Mouse (Mus musculus) yolk sac, embryonic 10.5 days (tissue): ENCODE data around the gene Man1c1.
A peak's percentile ranks its signal among the peaks of the same experiment; 100 is the strongest.

Experiments
- DNase-seq: peaks from one replicate; pipeline ENCODE4 v3.0.0-alpha.2; 2017; ENCODE audit warnings: low spot score

The Man1c1 gene

DNA sequence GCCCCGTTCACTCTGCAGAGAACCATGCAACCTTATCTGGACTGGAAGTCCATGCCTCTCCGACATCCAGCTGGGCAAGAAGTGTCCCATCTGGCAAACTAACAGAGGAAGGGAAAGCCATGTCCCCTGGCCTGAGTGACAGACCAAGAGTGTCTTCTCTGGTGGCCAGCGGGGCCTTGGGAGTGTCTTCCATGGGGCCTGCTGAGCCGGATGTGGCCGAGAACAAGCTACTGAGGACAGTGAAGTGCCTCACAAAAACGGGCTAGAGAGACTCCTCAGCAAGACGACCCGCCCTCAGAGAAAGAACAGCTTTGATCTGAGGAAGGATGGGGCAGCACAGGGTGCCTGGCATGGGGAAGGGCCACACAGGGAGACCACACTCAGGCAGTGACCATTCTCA is 67.7 kb downstream of the Man1c1 start:
- no peak for DNase-seq

DNA sequence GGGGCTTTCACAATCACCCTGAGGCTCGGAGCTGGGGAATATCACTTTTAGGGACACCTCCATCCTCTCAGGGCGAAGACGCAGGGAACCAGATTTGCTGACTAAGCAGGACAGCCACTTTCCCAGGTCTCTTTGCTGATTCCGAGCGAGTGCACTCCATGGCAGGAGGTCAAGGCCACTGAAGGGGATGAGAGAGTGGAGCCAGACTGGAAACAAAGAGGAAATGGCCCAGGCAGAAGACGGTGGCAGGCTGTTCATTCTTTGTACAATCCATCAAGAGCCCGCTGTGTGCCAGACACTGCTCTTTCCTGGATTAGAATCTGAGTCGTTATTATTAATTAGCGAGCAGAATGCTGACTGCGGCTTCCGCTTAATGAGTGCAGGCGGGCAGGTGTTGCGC is 70.1 kb downstream of the Man1c1 start:
- DNase-seq, result no peak

DNA sequence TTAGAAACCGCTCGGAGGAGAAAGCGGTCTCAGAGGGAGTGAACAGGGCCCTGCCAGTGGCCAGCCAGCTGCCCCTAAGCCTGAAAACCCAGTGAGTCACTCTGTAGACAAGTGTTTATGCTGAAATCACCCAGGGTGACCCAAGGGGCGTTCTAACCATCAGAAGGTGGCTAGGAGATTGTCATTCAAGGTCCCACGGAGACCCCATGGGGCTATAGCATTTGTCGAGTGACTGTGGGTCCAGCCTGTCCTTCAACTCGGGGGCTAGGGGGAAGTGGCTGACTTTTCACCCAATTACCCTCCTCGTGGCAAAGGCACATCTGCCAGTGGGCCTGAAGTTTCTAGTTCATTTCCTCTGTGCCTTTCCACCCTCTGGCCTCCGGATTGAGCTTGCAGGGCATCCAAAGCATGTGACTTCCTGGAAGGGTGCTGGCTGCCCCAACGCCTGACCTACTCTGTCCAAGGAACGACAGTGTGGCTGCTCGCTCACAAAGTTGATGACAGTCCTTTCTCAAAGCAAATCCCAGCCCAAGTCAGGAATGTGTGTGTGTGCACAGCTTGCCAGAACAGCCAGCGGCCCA is 71.9 kb downstream of the Man1c1 start:
- no peak for DNase-seq

DNA sequence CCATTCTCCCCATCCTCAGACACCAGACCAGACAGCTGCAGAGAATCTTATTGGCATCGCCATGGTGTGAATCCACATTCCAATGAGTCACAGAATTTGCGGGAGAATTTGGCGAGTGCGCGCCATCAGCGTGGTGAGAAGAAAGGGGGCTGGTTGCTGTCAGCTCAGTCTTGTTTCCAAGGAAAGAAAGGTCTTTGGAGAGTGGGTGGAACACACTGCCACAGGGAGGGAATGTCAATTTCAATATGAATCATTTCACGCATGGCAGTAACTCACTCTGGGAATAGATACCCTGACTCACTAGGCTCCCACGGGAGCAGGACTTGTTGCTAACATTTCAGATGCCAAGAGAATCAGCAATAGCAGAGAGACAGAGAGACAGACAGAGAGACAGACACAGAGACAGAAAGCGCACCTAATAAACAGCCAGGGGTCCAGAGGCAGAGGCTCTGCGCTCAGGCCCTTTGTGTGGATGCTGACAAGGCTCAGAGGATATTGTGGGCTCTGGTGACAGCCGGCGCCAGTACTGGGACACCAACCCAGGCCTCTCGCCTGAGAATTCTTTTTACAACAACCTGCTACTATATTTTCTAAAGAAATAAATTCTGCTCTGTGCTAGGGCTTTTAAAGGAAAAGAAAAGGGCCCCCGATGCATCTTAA is 72.5 kb downstream of the Man1c1 start:
- DNase-seq, result no peak

DNA sequence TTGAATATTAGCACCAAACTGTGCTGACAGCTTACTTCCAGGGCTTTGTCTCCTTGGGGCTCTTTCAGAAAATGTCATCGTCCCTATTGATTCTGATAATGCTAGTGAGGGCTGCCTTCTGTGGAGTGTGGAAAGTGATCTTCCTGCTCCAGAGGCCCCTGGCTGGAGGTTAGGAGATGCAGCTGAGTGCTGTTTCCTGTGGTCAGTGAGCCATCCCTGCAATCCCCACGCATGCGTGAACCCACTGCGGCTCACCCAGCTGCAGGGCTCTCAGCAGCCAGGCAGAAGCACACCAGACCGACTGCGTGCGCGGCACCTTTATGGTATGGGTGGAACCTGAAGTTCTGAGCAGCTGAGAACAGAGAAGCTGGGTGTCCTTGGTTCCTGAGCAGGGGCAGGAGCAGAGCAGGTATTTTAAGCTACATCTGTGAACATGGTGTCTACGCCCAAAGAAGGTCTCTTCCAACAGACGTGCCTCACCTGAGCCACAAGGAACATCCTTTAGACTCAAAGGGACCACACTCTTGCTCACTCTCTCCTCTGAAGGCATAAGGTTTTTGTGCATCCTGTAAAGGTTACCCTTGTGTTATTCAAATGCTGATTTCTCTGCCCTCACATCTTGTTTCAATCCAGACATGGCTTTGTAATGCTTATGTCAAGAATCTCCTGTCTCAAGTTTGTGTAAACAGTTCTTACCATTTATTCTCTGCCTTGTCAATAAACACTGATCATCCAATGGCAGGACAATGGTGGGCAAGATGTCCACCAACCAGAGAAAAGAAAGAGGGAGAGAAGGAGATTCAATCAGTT is 75.3 kb downstream of the Man1c1 start:
- DNase-seq, result no peak

DNA sequence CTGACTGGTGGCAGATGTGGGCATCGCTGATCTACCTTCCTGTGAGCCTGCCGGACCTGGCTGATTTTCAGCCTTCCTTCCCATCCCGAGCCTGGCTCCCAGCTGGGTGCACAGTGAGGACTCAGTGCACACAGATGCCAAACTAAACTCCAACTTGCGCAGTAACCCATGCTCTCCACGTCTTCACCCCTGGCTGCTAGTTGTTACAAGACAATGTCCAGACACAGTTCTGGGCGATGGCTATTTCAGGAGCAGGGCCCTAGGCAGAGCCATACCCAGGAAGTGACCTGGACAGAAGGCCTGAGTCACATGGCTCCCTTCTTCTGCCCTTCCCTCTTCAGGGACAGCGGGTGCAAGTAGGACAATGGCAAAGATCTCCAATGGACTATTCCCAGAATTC is 76.0 kb downstream of the Man1c1 start:
- DNase-seq, result no peak

DNA sequence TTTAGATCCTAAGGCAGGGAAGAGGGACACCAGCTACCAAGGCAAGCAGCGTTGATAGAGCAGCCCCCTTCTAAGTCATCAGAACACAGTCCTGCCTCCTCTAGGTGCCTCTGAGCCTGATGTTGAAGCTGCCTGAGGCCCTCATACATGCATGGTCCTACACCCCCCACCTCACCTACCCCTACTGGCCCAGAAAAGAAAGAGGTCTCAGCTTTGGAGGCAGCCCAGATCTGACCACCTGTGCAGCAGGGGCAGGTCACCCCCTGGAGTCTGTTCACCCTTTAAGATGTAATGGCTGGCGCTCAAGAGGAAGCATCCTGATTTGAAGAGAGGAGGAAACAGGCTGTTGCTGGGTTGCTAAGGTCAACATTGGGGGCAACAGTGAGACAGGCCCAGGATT is 77.2 kb downstream of the Man1c1 start:
- no peak for DNase-seq

DNA sequence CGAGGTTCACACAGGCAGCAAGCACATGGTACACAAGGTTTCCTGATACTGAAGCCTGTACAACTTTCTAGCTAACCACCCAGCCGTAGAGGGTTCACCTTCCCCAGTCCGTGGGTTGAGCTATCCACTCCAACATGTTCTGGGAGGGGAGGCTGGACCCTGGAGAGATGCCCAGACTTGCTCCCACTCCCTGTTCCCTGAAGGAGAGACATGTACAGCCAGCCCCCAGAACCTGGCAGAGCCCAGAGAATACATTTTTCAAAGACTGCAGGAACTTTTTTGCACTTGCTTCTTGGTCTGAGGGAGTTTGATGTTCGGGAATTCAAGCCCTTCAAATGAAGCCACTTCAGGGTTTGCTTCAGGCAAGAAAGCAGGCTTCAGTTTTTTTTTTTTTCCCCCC is 77.7 kb downstream of the Man1c1 start:
- DNase-seq, result no peak

DNA sequence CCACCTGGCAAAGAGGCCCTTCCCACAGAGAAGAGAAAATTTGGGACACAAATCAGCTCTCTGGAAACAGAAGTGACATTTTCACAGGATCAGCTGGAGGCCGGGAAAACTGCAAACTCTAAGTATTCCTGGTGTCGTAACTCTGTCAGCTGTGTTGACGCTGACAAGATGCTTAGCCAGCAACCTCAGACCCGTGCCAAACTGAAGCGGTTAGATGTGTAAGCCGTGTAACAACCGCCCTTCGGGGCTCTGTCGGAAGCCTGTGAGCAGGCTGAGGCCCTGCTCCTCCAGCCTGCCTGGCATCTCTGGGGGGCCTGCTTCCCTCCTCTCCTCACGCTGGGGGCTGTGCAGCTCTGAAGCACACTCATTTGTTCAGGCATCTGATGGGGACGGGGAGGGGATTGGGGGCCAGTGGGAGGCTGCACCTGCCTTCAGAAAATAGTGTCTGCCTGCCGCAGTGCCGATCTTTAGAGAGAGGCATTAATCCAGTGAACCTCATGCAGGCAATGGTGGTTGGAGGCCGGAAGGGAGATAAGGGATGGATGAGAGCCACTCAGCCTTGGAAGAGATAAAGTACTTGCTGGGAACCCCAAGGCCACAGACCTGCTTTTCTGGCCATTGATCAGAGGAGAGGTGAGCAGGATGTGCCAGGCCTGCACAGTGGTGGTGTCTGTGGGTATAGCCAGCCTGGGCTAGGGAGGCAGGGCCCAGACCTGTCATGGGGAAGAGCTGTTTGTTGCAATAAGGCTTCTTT is 79.8 kb downstream of the Man1c1 start:
- peak; percentile 35 for DNase-seq

DNA sequence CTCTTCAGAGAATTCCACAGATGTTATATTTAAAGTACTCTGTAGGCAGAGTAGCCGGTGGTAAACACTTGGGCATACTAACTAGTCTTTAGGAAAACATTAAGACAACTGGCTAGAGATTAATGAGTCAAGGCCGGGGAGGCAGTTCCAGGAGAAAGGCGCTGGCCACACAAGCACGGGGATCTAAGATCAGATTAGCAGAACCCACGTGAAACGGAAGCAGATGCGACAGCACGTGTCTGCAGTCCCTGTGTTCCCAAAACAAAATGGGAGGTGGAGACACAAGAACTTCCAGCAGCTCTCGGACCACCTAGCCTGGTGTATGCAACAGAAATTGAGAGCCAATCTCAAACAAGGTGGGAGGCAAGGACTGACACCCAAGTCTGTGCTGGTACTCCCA is 82.4 kb downstream of the Man1c1 start:
- DNase-seq, result no peak

DNA sequence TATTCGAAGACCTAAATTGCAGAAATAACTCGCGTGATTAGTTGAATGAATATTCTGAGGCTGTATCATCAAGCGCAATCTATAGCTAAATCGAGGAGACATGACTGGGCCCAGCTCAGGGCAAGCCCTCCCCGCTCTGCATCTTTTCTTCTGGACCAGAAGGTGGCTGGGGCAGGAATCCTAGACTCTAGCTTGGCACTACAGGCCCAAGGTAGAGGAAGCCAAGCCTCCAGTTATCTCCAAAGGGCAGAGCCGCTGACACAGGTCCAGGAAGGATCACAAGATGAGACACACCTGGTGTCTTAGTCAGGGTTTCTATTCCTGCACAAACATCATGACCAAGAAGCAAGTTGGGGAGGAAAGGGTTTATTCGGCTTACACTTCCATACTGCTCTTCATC is 83.8 kb downstream of the Man1c1 start:
- DNase-seq, result no peak

DNA sequence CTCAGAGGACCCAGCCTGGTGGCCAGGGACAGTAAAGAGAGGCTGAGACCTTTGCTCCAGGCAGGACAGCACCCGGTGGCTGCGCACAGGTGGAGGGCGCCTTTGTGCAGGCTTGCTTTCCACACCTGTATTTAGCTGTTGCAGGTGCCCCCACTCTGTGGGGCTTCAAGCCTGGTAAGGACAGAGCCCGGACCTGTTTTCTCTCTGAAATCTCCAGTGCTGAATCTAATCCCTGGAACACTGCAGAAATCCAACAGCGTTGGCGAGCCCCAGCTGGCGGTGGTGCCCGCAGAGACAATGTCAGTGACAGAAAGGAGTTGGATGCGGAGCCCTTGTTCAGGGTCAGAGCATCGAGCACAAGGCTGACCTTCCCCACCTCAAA is 84.6 kb downstream of the Man1c1 start:
- DNase-seq, result no peak

DNA sequence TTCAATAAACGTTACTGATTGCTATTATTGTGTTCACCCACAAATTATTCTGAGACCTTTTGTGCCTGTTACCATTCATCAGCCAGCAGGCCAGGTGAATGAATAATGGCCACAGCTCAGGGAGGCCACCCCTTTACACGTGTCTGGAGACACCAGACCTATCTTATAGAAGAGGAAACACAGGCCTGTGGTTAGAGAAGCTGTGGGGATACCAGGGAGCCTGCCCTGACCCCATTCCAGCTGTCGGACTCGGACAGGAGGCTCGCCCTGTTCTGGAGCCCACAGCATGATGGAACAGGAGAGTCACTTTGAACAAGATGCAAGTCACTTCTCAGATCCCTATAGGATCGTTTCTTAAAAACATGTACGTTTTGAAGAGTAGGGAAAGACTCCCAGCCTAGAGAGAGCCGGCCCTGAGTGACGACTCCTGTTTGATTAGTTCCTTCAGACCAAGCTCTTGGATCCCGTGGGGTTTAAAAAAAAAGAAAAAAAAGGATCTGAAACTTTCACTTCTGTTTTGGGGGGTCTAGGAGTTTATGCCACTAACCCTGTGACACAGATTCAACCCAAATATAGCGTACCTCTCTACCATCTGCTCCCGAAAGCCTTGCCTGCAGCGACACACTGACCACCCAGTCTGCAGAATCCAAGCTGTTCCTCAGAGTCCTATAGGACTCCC is 85.1 kb downstream of the Man1c1 start:
- DNase-seq, result no peak

DNA sequence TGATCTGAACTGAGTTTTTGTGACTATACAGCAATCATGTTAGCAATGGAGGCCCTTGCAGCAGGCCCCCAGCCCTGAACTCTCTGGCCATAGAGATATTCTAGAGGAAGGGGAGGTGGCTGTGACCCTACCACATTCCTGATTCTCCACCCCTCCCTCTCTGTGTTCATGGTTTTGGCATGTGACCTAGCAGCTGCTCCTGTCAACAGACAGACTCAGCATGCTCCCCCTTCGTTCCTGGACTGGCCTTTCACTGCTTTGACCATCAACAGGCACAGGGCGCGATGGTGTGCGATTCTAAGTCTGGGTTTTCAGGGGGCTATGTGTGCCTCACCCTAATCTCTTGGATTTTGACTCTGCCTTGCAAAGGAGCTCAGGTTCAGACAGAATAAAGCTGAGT is 86.3 kb downstream of the Man1c1 start:
- DNase-seq, result no peak

DNA sequence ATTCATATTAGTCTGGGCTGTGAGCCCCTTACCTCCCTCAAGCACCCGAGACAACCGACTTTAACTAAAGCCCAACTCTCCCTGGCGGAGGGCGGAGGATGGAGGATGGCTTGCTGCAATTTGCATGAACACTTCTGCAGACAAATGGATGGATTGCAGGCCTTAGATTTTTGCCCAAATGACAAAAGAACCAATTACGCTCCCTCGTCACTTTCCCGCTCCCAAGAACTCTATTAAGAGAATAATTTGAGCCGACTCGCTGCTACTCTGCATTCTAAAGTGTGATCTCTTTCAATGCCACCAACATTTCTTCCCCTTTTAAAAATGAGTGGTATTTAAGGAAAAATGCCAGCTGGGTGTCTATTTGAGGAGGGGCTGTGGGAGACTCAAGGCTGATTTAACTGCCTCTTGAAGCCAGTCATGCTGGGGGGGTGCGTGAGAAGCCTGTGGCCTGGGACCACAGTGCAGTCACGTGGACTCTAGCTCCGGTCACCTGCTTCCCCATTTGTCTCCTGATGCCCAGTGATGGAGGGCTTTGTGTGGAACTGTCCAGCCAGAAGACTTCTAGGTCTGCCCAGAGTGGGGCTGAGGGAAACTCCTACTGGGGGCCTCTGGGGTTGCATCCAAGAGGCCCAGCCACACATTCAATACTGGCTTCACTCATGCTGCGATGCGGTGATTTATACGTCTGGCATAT is 88.0 kb downstream of the Man1c1 start:
- DNase-seq, result no peak

DNA sequence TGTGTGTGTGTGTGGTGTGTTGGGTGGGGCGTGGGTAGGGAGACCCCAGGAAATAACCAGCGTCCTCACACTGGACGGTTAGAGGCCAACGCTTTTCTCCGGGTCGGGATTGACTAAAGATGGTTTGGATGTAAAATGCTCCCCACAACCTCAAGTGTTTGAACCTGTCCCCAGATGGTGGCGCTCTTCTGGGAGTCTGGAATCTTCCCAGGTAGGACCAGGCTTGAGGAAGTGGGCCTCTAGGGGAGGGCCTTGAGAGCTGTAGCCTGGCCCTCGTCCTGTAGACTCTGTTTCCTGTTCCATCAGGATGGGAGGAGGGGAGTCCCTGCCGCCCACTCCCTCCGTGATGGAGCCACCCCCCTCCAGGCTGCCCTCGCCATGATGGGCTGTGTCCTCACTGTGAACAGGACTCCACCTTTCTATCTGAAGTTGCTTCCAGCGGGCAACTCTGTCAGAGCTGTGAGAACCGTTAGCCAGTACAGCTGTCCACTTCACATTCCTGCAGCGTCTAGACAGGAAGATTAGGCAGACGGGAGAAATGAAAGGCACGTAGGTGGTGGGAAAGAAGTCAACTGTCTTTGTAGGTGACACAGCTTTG is 91.9 kb downstream of the Man1c1 start:
- DNase-seq, result no peak

DNA sequence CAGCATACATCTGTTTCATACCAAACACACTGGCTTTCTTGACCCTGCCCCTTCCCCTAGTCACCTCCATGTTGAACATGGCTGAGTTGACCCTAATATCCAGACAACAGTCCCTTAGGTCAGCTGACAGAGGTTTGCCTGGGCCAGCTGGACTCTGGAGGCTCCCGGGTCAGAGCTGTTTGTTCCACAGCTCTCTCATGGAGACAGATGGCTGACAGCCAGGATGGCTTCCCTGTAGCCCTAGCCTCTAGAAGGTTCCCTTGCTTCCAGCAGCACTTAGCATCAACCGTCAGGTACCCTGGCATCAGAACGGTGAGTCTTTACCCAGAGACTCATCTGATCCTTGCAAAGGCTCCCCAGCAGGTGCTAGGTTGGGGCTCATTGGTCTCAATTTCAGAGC is 93.5 kb downstream of the Man1c1 start:
- DNase-seq, result no peak

DNA sequence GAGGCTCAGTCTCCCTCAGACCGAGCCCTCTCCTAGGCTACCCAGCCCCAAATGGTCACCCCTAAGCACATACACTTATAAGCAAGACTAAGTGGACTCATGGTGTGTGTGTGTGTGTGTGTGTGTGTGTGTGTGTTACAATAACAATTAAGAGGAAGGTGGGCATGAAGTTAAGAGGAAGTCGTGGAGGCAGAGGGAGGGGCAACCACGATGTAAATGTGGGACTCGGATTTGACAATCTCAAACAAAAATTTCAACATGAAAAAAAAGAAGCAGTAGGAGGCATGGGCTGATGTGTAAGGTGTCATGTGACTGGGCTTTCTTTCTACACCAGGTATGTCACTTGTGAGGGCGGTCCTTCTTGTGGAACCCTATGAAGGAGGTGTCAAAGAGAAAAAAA is 96.4 kb downstream of the Man1c1 start:
- DNase-seq, result no peak

DNA sequence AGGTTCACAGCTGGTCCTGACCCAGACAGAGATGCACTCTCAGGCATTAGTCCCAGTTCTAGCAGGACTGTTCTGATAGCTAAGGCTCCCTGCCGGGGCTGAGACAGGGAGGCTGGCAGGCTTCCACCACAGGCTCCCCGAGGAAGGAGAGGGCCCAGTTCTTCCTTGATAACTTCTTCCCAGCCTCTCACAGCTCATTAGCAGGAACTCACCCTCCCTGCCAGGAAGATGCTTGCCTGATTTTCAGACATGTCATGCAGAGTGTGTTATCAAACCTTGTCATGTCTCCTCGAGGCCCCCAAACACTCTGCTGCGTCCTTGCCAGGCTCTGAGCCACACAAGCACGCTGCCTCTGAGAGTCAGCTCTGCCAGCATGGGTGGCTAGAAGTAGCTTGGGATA is 98.0 kb downstream of the Man1c1 start:
- no peak for DNase-seq

DNA sequence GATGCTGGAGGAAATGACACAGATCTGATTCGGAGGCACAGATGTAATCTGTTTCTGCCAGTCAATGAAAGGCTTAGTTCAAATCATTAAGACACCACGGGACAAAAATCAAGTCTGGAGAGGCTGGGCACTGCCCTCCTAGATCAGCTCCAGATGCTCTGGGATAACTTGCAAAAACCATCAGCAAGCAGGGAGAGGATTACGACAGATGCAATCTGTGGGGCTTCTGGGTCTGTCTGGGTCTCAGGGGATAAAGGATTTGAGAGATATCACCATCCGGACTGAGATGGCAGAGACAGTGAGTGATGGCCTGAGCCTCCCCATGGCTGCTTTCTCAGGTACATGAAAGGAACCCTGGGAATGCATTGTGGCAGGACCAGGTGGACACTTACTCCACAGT is 99.6 kb downstream of the Man1c1 start:
- no peak for DNase-seq

DNA sequence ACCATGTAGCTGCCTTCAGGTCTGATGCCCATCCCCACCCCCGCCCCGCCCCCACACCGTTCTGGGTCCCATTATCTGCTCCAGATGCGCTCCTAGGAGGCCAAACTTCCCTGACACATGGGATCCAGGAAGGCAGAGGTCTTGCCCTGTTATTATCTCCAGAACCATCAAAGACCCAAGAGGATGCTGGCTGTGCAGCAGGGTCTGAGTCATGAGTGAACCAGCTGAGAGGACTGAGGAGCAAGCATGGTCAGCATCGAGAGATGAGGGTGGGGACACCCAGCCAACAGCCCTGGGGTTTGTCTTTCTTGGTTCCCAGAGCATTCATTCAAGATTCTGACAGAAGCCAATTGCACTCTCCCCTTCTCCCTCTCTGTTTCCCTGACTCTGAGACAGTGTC is 100.5 kb downstream of the Man1c1 start:
- DNase-seq, result peak; percentile 36
